Mouse (Mus musculus): ENCODE results near the gene Ptprj. TPM values are rescaled to one million over a fixed set of nuclear protein-coding genes. Genes with fewer than 3 reads are reported as not detected.

The Ptprj gene
- polyA plus RNA-seq, 1 experiment from 2014 or later: 4.0 TPM

DNA sequence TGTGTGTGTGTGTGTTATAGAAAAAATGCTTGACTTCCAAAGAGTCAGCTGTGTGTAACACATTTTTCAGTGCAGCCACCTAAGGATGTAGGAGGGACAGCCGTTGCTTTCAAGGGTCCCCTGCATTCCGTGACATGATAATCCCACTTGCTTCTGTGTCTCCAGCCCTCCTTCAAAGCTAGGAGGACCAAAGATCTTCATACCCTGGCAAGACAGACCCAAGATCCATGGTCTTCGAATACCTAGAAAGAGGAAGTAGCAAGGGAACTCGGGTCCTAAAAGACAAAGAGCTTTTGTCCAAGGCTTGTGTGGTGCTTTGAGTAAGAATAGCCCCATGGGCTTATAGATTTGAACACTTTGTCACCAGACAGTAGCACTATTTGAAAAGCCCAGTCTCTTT, 4.1 kb upstream of the Ptprj start:
- Histone ChIP-seq H3K9ac (no peak overlapping the region), H3K4me3 (no peak overlapping the region), H3K27me3 (replicated peaks) (no peaks in the 10 kb centered on the region), H3K4me1 (no peaks in the 10 kb centered on the region), H3K4me2 (replicated peaks) (no peak overlapping the region), H3K9me3 (no peaks in the 10 kb centered on the region), H3K27ac (no peak overlapping the region), H3K36me3 (no peaks in the 10 kb centered on the region)
- no peak for ATAC-seq (ENCODE audit: low FRiP score, low read depth)
- 68% methylated on average over 4 of the region's 4 CpGs for WGBS

DNA sequence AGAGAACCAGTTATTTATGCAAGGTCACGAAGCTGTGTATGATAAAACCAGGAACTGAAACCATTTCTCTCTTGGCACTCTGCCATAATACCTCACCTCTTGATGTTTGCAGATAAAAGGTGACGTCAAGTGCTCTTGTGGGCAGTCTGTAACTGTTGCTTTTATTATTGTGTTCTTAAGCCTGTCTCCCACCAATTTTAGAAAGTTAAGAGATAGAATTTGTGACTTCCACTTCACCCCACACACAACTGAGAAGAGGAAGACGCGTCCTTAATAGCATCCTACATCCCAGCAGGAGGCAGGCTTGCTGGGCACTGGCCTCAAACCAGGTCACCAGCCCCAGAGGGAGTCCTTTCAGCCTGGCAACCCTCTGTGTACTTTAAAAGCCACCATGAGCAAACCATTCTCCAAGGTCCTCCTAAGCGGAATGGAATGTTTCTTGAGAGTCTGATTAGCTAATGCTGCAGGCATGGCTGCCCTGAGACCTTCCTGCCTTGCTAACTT, 3.2 kb upstream of the Ptprj start:
- no peak overlapping the region for H3K9ac ChIP-seq
- H3K27ac ChIP-seq: no peak overlapping the region
- no peaks in the 10 kb centered on the region for H3K9me3 ChIP-seq
- 0 out of 2 replicates have a peak, but pooled peaks cover 4% of the 10 kb centered on the region for H3K4me1 ChIP-seq
- 40% methylated on average over 5 of the region's 5 CpGs for WGBS
- ATAC-seq (ENCODE audit: low FRiP score, low read depth): no peak
- H3K4me3 ChIP-seq: no peak overlapping the region
- no peak overlapping the region for H3K4me2 ChIP-seq (replicated peaks)
- no peaks in the 10 kb centered on the region for H3K27me3 ChIP-seq (replicated peaks)
- no peaks in the 10 kb centered on the region for H3K36me3 ChIP-seq

- H3K4me3 ChIP-seq: no peak overlapping the region
- no peak overlapping the region for H3K9ac ChIP-seq
- 0 out of 2 replicates have a peak, but pooled peaks cover 6% of the 10 kb centered on the region for H3K4me1 ChIP-seq
- no peak overlapping the region for H3K27ac ChIP-seq
- no peak for ATAC-seq (ENCODE audit: low FRiP score, low read depth)
- no peaks in the 10 kb centered on the region for H3K36me3 ChIP-seq
- 64% methylated on average over 2 of the region's 2 CpGs for WGBS
- no peaks in the 10 kb centered on the region for H3K9me3 ChIP-seq
- H3K4me2 ChIP-seq (replicated peaks): no peak overlapping the region
- no peaks in the 10 kb centered on the region for H3K27me3 ChIP-seq (replicated peaks)
Observed at GRCm38 (mm10) chr2:90582814-90583213, 2.4 kb upstream of the Ptprj start.

- no peaks in the 10 kb centered on the region for H3K36me3 ChIP-seq
- no peak overlapping the region for H3K4me3 ChIP-seq
- H3K27me3 ChIP-seq (replicated peaks): no peaks in the 10 kb centered on the region
- H3K27ac ChIP-seq: no peak overlapping the region
- no peak overlapping the region for H3K9ac ChIP-seq
- H3K9me3 ChIP-seq: no peaks in the 10 kb centered on the region
- no peak for ATAC-seq (ENCODE audit: low FRiP score, low read depth)
- 0 out of 2 replicates have a peak, but pooled peaks cover 6% of the 10 kb centered on the region for H3K4me1 ChIP-seq
- no peak overlapping the region for H3K4me2 ChIP-seq (replicated peaks)
- 85% methylated on average over 4 of the region's 4 CpGs for WGBS
Observed at GRCm38 (mm10) chr2:90582311-90582710, 1.9 kb upstream of the Ptprj start.

GRCm38 (mm10) chr2:90581796-90582125, 1.3 kb upstream of the Ptprj start:
- 52% methylated on average over 1 of the region's 1 CpGs for WGBS
- Histone ChIP-seq H3K4me1 (0 out of 2 replicates have a peak, but pooled peaks cover 6% of the 10 kb centered on the region), H3K27me3 (replicated peaks) (no peaks in the 10 kb centered on the region), H3K27ac (no peak overlapping the region), H3K4me3 (no peak overlapping the region), H3K36me3 (no peaks in the 10 kb centered on the region), H3K4me2 (replicated peaks) (no peak overlapping the region), H3K9ac (no peak overlapping the region), H3K9me3 (no peaks in the 10 kb centered on the region)
- ATAC-seq (ENCODE audit: low FRiP score, low read depth): no peak

GRCm38 (mm10) chr2:90581006-90581795, 754 bp upstream of the Ptprj start:
- WGBS: 14% methylated on average over 11 of the region's 11 CpGs
- ATAC-seq (ENCODE audit: low FRiP score, low read depth): peak; percentile 57

GRCm38 (mm10) chr2:90579728-90580235, 665 bp downstream of the Ptprj start:
- 0 out of 2 replicates have a peak, but pooled peaks cover 6% of the 10 kb centered on the region for H3K4me1 ChIP-seq
- H3K36me3 ChIP-seq: no peaks in the 10 kb centered on the region
- peak; percentile 70 for ATAC-seq (ENCODE audit: low FRiP score, low read depth)
- H3K27me3 ChIP-seq (replicated peaks): no peaks in the 10 kb centered on the region
- under 1% methylated on average over 44 of the region's 44 CpGs for WGBS
- peak overlapping the region; percentile 92 for H3K9ac ChIP-seq
- peak overlapping the region; percentile 83 for H3K4me3 ChIP-seq
- H3K27ac ChIP-seq: peak overlapping the region; percentile 62
- no peaks in the 10 kb centered on the region for H3K9me3 ChIP-seq
- H3K4me2 ChIP-seq (replicated peaks): peak overlapping the region; percentile 94

More at GRCm38 (mm10) chr2:90581006-90581795, 754 bp upstream of the Ptprj start:
- Histone ChIP-seq H3K4me3 (peak overlapping the region; percentile 83), H3K9ac (peak overlapping the region; percentile 92), H3K4me1 (0 out of 2 replicates have a peak, but pooled peaks cover 6% of the 10 kb centered on the region), H3K27ac (peak overlapping the region; percentile 62; the same call in 1 of the 2 replicates), H3K36me3 (no peaks in the 10 kb centered on the region), H3K4me2 (replicated peaks) (peak overlapping the region; percentile 94), H3K9me3 (no peaks in the 10 kb centered on the region), H3K27me3 (replicated peaks) (no peaks in the 10 kb centered on the region)

- peak overlapping the region; percentile 92 for H3K9ac ChIP-seq
- no peaks in the 10 kb centered on the region for H3K36me3 ChIP-seq
- peak overlapping the region; percentile 94 for H3K4me2 ChIP-seq (replicated peaks)
- no peaks in the 10 kb centered on the region for H3K27me3 ChIP-seq (replicated peaks)
- no peaks in the 10 kb centered on the region for H3K9me3 ChIP-seq
- peak overlapping the region; percentile 62 for H3K27ac ChIP-seq
- H3K4me3 ChIP-seq: peak overlapping the region; percentile 83
- H3K4me1 ChIP-seq: peaks cover 11% of the 10 kb centered on the region
- ATAC-seq (ENCODE audit: low FRiP score, low read depth): peak; percentile 2; the same call in 1 of the 2 replicates
- 2% methylated on average over 23 of the region's 23 CpGs for WGBS
Observed at GRCm38 (mm10) chr2:90579038-90579727, 1.3 kb downstream of the Ptprj start.

GRCm38 (mm10) chr2:90577451-90578279, 2.8 kb downstream of the Ptprj start:
- H3K4me1 ChIP-seq: peaks cover 18% of the 10 kb centered on the region
- ATAC-seq (ENCODE audit: low FRiP score, low read depth): no peak
- no peak overlapping the region for H3K9ac ChIP-seq
- H3K4me2 ChIP-seq (replicated peaks): no peak overlapping the region
- no peaks in the 10 kb centered on the region for H3K36me3 ChIP-seq
- 87% methylated on average over 7 of the region's 7 CpGs for WGBS
- no peaks in the 10 kb centered on the region for H3K9me3 ChIP-seq
- no peak overlapping the region for H3K27ac ChIP-seq
- no peaks in the 10 kb centered on the region for H3K27me3 ChIP-seq (replicated peaks)
- H3K4me3 ChIP-seq: no peak overlapping the region

GRCm38 (mm10) chr2:90576936-90577335, 3.5 kb downstream of the Ptprj start:
- no peak for ATAC-seq (ENCODE audit: low FRiP score, low read depth)
- H3K36me3 ChIP-seq: no peaks in the 10 kb centered on the region
- H3K9ac ChIP-seq: no peak overlapping the region
- H3K9me3 ChIP-seq: no peaks in the 10 kb centered on the region
- 27% methylated on average over 1 of the region's 1 CpGs for WGBS
- H3K4me3 ChIP-seq: no peak overlapping the region
- peaks cover 18% of the 10 kb centered on the region for H3K4me1 ChIP-seq
- no peaks in the 10 kb centered on the region for H3K27me3 ChIP-seq (replicated peaks)
- no peak overlapping the region for H3K27ac ChIP-seq
- no peak overlapping the region for H3K4me2 ChIP-seq (replicated peaks)

DNA sequence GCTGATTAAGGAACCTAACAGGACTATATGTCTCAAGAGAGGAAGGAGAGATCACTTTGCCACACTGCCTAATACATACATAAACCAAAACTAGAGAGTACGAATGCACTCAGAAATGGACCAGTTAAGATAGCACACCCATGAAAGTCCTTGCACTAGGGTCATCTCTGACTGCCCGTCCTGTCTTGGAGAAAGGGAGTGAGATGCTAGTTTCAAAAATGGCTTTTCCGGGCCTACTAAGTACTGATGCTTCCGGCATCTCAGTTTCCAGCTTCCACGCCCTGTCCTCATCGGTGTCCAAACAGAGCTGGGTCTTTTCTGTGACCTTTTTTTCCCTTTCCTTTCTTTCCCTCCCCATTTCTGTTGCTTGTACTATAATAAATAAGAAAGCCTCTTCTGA, 4.0 kb downstream of the Ptprj start:
- Histone ChIP-seq H3K4me3 (no peak overlapping the region), H3K9me3 (no peaks in the 10 kb centered on the region), H3K36me3 (no peaks in the 10 kb centered on the region), H3K27ac (no peak overlapping the region), H3K4me2 (replicated peaks) (no peak overlapping the region), H3K9ac (no peak overlapping the region), H3K27me3 (replicated peaks) (no peaks in the 10 kb centered on the region), H3K4me1 (peaks cover 18% of the 10 kb centered on the region)
- WGBS: 84% methylated on average over 6 of the region's 6 CpGs
- ATAC-seq (ENCODE audit: low FRiP score, low read depth): no peak

Measured in neural tube, embryonic 12.5 days (tissue).